Mouse (Mus musculus): ENCODE data around the gene Gpa33. TPM values are rescaled to one million over a fixed set of nuclear protein-coding genes. Genes with fewer than 3 reads are reported as not detected.

Gene Gpa33
- polyA plus RNA-seq, 1 experiment: 0.37 TPM

DNA sequence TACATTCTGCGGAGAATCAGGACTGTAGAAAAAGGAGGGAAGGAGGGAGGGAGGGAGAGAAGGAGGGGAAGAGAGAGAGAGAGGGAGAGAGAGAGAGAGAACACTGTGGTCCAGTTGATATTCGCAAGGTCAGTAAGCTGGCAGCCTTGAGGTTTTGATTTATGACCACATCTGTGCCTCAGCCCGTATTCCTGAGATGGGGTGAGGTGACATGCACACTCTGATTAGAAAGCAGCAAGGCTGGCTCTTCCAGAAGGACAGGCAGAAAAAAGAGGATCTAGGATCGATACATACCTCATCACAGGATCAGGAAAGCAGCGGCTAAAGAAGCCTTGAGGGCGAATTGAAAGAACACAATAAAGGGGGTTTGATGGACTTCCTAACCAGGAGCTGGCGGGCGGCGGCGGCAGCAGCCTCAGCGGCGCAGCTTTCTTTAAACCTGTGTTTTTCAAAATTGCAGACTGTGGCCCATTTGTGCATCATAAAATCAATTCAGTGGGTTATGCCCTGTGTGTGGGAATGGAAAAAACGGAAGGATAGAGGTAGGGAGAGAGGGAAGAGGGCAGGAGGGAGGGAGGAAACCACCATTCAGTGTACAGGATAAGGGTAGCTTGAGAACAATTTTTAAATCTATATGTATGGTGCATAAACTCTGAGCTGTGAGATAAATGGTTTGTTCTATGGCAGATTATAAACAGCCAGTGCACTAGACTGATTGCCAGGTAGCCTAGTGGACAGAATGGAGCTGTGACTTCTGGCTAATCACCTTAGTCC lies 12.0 kb upstream of the Gpa33 start:
- TF ChIP-seq MYOD1 (IDR thresholded peaks at IDR 0.05; ENCODE audit: control insufficient read depth, insufficient read length, low read depth): peak; percentile 45
- no peak for TF ChIP-seq MYOG (IDR thresholded peaks at IDR 0.05; ENCODE audit: control insufficient read depth, extremely low read depth, insufficient read length)
- Histone ChIP-seq H3ac (ENCODE audit: control insufficient read depth, insufficient read length, low read depth) (no peak overlapping the region), H3K36me3 (ENCODE audit: control insufficient read depth, insufficient read depth) (no peaks in the 10 kb centered on the region), H3K27me3 (ENCODE audit: control insufficient read depth, insufficient read depth, insufficient read length) (no peaks in the 10 kb centered on the region), H3K4me3 (ENCODE audit: insufficient read depth, poor library complexity, severe bottlenecking) (no peak overlapping the region), H3K79me3 (ENCODE audit: low read depth) (no peaks in the 10 kb centered on the region), H3K79me2 (ENCODE audit: control insufficient read depth, insufficient read depth) (no peaks in the 10 kb centered on the region)

DNA sequence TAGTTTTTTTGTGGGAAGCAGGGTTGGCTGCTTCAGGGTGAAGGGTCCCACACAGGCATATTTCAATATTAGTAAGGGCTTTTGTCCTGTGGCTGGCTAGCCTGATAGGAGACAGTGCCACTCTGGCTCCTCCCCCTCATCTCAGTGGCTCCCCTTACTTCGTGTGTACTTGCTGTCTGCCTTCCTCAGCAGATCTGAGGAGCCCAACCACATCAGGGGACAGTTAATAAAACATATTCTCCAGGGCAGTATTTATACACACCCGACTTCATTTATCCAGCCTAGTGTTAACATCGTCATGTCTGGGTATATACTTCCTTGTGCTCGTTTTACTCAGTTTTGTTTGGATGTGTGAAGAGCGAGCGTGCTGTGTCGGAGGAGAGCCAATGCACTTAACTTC lies 7.9 kb upstream of the Gpa33 start:
- H3K36me3 ChIP-seq (ENCODE audit: control insufficient read depth, insufficient read depth): no peaks in the 10 kb centered on the region
- TF ChIP-seq USF1 (IDR thresholded peaks at IDR 0.05; ENCODE audit: low read depth): no peak
- no peak for TF ChIP-seq FOSL1 (IDR thresholded peaks at IDR 0.05; ENCODE audit: insufficient read depth, low read length, poor library complexity, severe bottlenecking)
- TF ChIP-seq MYOG (IDR thresholded peaks at IDR 0.05; ENCODE audit: control insufficient read depth, extremely low read depth, insufficient read length): no peak
- H3K27me3 ChIP-seq (ENCODE audit: control insufficient read depth, insufficient read depth, insufficient read length): no peaks in the 10 kb centered on the region
- no peaks in the 10 kb centered on the region for H3K79me3 ChIP-seq (ENCODE audit: low read depth)
- H3K4me3 ChIP-seq (ENCODE audit: insufficient read depth, poor library complexity, severe bottlenecking): no peak overlapping the region
- no peak overlapping the region for H3ac ChIP-seq (ENCODE audit: control insufficient read depth, insufficient read length, low read depth)
- H3K79me2 ChIP-seq (ENCODE audit: control insufficient read depth, insufficient read depth): no peaks in the 10 kb centered on the region

DNA sequence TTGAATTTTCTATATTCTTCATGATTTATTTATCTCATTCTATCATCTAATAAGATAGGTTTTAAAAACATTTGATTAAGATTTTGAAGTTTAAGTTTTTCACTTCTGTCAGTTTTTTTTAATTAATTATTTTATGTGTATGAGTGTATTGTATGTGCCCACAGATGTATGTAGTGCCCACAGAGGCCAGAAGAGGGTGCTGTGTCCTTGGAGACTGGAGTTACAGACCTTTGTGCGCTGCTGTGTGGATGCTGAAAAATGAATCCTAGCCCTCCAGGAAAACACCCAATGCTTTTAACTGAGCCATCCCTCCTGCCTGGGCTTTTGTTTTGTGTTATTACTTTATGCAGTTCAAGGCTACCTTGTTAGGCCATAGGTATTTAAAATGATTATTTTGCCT lies 7.0 kb upstream of the Gpa33 start:
- Histone ChIP-seq H3K27me3 (ENCODE audit: control insufficient read depth, insufficient read depth, insufficient read length) (no peaks in the 10 kb centered on the region), H3K36me3 (ENCODE audit: control insufficient read depth, insufficient read depth) (no peaks in the 10 kb centered on the region), H3K79me2 (ENCODE audit: control insufficient read depth, insufficient read depth) (no peaks in the 10 kb centered on the region), H3ac (ENCODE audit: control insufficient read depth, insufficient read length, low read depth) (no peak overlapping the region), H3K4me3 (ENCODE audit: insufficient read depth, poor library complexity, severe bottlenecking) (no peak overlapping the region), H3K79me3 (ENCODE audit: low read depth) (no peaks in the 10 kb centered on the region)
- TF ChIP-seq CEBPB (IDR thresholded peaks at IDR 0.05; ENCODE audit: low read depth): no peak
- no peak for TF ChIP-seq CTCF (IDR thresholded peaks at IDR 0.05; ENCODE audit: control insufficient read depth, insufficient read depth, insufficient read length)

DNA sequence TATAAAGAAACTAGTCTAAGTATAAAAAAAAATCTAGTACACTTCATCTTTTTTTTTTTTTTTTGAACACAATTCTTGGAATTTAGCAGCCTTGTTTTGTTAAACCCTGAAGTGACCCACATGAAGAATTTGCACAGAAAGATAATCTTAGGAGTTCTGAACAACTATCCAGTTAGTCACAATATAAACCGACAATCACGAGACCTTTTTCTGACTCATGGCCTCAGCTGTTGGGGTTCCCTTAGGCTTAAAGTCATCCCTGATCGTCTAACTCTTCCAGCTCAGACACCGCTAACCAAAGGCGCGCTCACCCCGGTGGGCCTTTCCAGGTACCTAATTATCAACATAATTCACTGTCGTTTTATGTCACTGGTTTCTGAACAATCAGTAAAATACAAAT lies 6.3 kb upstream of the Gpa33 start:
- Histone ChIP-seq H3ac (ENCODE audit: control insufficient read depth, insufficient read length, low read depth) (no peak overlapping the region), H3K79me3 (ENCODE audit: low read depth) (no peaks in the 10 kb centered on the region), H3K27me3 (ENCODE audit: control insufficient read depth, insufficient read depth, insufficient read length) (no peaks in the 10 kb centered on the region), H3K79me2 (ENCODE audit: control insufficient read depth, insufficient read depth) (no peaks in the 10 kb centered on the region), H3K4me3 (ENCODE audit: insufficient read depth, poor library complexity, severe bottlenecking) (no peak overlapping the region), H3K36me3 (ENCODE audit: control insufficient read depth, insufficient read depth) (no peaks in the 10 kb centered on the region)
- TF ChIP-seq MYOG (IDR thresholded peaks at IDR 0.05; ENCODE audit: control insufficient read depth, extremely low read depth, insufficient read length) (no peak), CTCF (IDR thresholded peaks at IDR 0.05; ENCODE audit: control insufficient read depth, insufficient read depth, insufficient read length) (no peak), CEBPB (IDR thresholded peaks at IDR 0.05; ENCODE audit: low read depth) (no peak), USF1 (IDR thresholded peaks at IDR 0.05; ENCODE audit: low read depth) (peak; percentile 25), MYOD1 (IDR thresholded peaks at IDR 0.05; ENCODE audit: control insufficient read depth, insufficient read length, low read depth) (peak; percentile 75), FOSL1 (IDR thresholded peaks at IDR 0.05; ENCODE audit: insufficient read depth, low read length, poor library complexity, severe bottlenecking) (peak; percentile 36), MAX (IDR thresholded peaks at IDR 0.05) (no peak)

DNA sequence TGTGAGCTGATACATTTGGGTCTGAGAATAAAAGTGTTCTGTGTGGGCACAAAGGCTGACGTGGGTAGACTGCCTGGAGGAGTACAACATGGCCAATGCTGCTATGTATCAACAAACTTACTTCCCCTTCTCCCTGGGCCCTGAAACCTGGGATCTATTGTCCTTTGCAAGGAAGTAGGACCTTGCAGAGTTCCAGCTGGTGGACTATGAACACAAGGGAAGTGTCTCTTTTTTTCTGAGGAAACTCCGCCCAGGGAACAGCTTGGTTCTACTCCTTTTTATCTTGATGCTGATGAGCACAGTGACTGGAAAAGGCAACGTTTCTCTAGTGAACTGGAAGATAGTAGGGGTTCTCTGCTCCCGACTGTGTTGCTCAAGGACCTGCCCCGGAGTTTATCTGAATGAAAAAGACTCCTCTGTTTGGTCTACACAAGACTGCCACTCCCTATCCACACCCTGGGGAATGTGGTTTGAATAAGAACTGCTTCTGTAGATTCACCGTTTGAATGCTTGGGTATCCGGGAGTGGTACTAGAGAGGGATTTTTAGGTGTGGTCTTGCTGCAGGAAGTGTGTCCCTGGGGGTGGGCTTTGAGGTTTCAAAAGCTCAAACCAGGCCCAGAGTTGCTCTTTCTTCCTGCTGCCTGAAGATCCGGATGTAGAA lies 5.0 kb upstream of the Gpa33 start:
- TF ChIP-seq USF1 (IDR thresholded peaks at IDR 0.05; ENCODE audit: low read depth) (no peak), MYOG (IDR thresholded peaks at IDR 0.05; ENCODE audit: control insufficient read depth, extremely low read depth, insufficient read length) (no peak), MAX (IDR thresholded peaks at IDR 0.05) (no peak), CEBPB (IDR thresholded peaks at IDR 0.05; ENCODE audit: low read depth) (no peak), FOSL1 (IDR thresholded peaks at IDR 0.05; ENCODE audit: insufficient read depth, low read length, poor library complexity, severe bottlenecking) (no peak), MYOD1 (IDR thresholded peaks at IDR 0.05; ENCODE audit: control insufficient read depth, insufficient read length, low read depth) (no peak), CTCF (IDR thresholded peaks at IDR 0.05; ENCODE audit: control insufficient read depth, insufficient read depth, insufficient read length) (no peak)
- no peak overlapping the region for H3ac ChIP-seq (ENCODE audit: control insufficient read depth, insufficient read length, low read depth)
- H3K4me3 ChIP-seq (ENCODE audit: insufficient read depth, poor library complexity, severe bottlenecking): no peak overlapping the region
- no peaks in the 10 kb centered on the region for H3K27me3 ChIP-seq (ENCODE audit: control insufficient read depth, insufficient read depth, insufficient read length)
- H3K79me3 ChIP-seq (ENCODE audit: low read depth): no peaks in the 10 kb centered on the region
- H3K36me3 ChIP-seq (ENCODE audit: control insufficient read depth, insufficient read depth): no peaks in the 10 kb centered on the region
- H3K79me2 ChIP-seq (ENCODE audit: control insufficient read depth, insufficient read depth): no peaks in the 10 kb centered on the region

DNA sequence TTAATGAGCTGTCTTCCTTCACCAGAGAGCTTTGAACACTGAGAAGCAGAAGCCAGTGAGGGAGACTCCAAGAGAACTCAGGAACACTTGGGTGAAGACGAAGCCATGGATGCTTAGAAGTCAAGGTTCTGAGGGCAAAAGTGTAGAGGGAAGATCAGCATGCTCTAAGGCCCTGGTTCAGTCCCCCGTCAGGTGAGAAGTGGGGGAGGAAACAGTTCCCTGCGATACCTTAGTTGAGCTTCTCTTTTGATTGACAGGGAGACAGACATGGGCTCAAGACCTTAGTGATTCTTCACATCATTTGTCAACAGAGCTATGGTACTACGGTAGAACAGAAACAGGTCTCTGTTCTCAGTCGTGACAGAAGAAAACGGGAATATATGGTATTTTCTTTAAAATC lies 3.7 kb upstream of the Gpa33 start:
- Histone ChIP-seq H3K79me2 (ENCODE audit: control insufficient read depth, insufficient read depth) (no peaks in the 10 kb centered on the region), H3K36me3 (ENCODE audit: control insufficient read depth, insufficient read depth) (no peaks in the 10 kb centered on the region), H3K27me3 (ENCODE audit: control insufficient read depth, insufficient read depth, insufficient read length) (no peaks in the 10 kb centered on the region), H3K79me3 (ENCODE audit: low read depth) (no peaks in the 10 kb centered on the region), H3ac (ENCODE audit: control insufficient read depth, insufficient read length, low read depth) (no peak overlapping the region), H3K4me3 (ENCODE audit: insufficient read depth, poor library complexity, severe bottlenecking) (no peak overlapping the region)
- TF ChIP-seq MYOG (IDR thresholded peaks at IDR 0.05; ENCODE audit: control insufficient read depth, extremely low read depth, insufficient read length) (no peak), CTCF (IDR thresholded peaks at IDR 0.05; ENCODE audit: control insufficient read depth, insufficient read depth, insufficient read length) (no peak), MYOD1 (IDR thresholded peaks at IDR 0.05; ENCODE audit: control insufficient read depth, insufficient read length, low read depth) (no peak), CEBPB (IDR thresholded peaks at IDR 0.05; ENCODE audit: low read depth) (no peak), FOSL1 (IDR thresholded peaks at IDR 0.05; ENCODE audit: insufficient read depth, low read length, poor library complexity, severe bottlenecking) (no peak), MAX (IDR thresholded peaks at IDR 0.05) (no peak), USF1 (IDR thresholded peaks at IDR 0.05; ENCODE audit: low read depth) (no peak)

Data from C2C12 (cell line).